Mouse (Mus musculus): ENCODE results near the gene Slc51a.

- no peak for TF ChIP-seq CTCF (conservative IDR thresholded peaks at IDR 0.05 in 1 of 2, IDR thresholded peaks at IDR 0.05 in 1 of 2; ENCODE audit: low read depth in 2 of 2, low read length in 2 of 2)
- no peak for TF ChIP-seq USF2 (conservative IDR thresholded peaks at IDR 0.05; ENCODE audit: low read depth, low read length)
- TF ChIP-seq RAD21 (IDR thresholded peaks at IDR 0.05; ENCODE audit: low read depth, low read length), result no peak
- TF ChIP-seq EP300 (IDR thresholded peaks at IDR 0.05; ENCODE audit: low read length), result no peak
- TF ChIP-seq ZC3H11A (IDR thresholded peaks at IDR 0.05; ENCODE audit: low read depth, low read length), result no peak
- TF ChIP-seq POLR2A (IDR thresholded peaks at IDR 0.05; ENCODE audit: low read depth, low read length), result no peak
- no peak for TF ChIP-seq ZMIZ1 (IDR thresholded peaks at IDR 0.05; ENCODE audit: low read depth, low read length)
- no peak for TF ChIP-seq MXI1 (IDR thresholded peaks at IDR 0.05; ENCODE audit: low read depth, low read length)
- TF ChIP-seq NRF1 (IDR thresholded peaks at IDR 0.05; ENCODE audit: low read depth, low read length), result no peak
- TF ChIP-seq USF1 (IDR thresholded peaks at IDR 0.05; ENCODE audit: low read depth, low read length), result no peak
- no peak for TF ChIP-seq SIN3A (IDR thresholded peaks at IDR 0.05; ENCODE audit: low read length)
These were observed 23.0 kb upstream of the Slc51a start for GRCm38 (mm10) chr16:32510399-32511337.
